Mouse (Mus musculus) limb, embryonic 15.5 days (tissue): ENCODE results near the gene Cfap69. TPM values are rescaled to one million over a fixed set of nuclear protein-coding genes. Genes with fewer than 3 reads are reported as not detected.

Experiments used
- ATAC-seq: fragments of 200-750 bp; cut with Nextera tagmentation; 2 replicates; pipeline ENCODE4 v1.8.0; 2017; ENCODE audit warnings: low read depth, moderate TSS enrichment; ENCODE audit not compliant: insufficient number of reproducible peaks, low FRiP score, low TSS enrichment
- H3K27ac ChIP-seq: fragments of 300-500 bp; sonication (generic); 2 replicates; pipeline ENCODE4 v1.5.1; 2015; ENCODE audit warnings: moderate library complexity, mild to moderate bottlenecking, inconsistent platforms
- H3K27me3 ChIP-seq: fragments of 300-500 bp; sonication (generic); 2 replicates; pipeline ENCODE4 v1.6.1; 2015; ENCODE audit warnings: inconsistent platforms
- H3K36me3 ChIP-seq: fragments of 300-500 bp; sonication (generic); 2 replicates; pipeline ENCODE4 v1.6.1; 2015; ENCODE audit warnings: inconsistent platforms
- H3K4me1 ChIP-seq: fragments of 300-500 bp; sonication (generic); 2 replicates; pipeline ENCODE4 v1.6.1; 2015; ENCODE audit warnings: inconsistent platforms
- H3K4me2 ChIP-seq: fragments of 300-500 bp; sonication (generic); 2 replicates; pipeline ENCODE4 v1.6.1; 2015; ENCODE audit warnings: mild to moderate bottlenecking, inconsistent platforms
- H3K4me3 ChIP-seq: fragments of 300-500 bp; sonication (generic); 2 replicates; pipeline ENCODE4 v1.5.1; 2015; ENCODE audit warnings: mild to moderate bottlenecking, inconsistent platforms
- H3K9ac ChIP-seq: fragments of 300-500 bp; sonication (generic); 2 replicates; pipeline ENCODE4 v1.6.1; 2015; ENCODE audit warnings: inconsistent platforms
- H3K9me3 ChIP-seq: fragments of 300-500 bp; sonication (generic); 2 replicates; pipeline ENCODE4 v1.6.1; 2016; ENCODE audit warnings: inconsistent platforms
- WGBS: fragments of 180-500 bp; shearing (Covaris S2); methylation state at CpG from one replicate; pipeline ENCODE4 v1.1.7; 2015; 5-methylcytosine and 5-hydroxymethylcytosine counted together
- polyA plus RNA-seq: library from polyadenylated mRNA; unstranded; fragments of >200 nt; fragmentation: Nextera tagmentation; extraction: Ambion mirVana; gene quantifications from 2 replicates; pipeline ENCODE4 v1.2.1, GENCODE M21; 2015

The Cfap69 gene
- polyA plus RNA-seq = 1.9 and 2.1 TPM in 2 replicates

GRCm38 (mm10) chr5:5663655-5664370 lies at the start of gene Cfap69:
TSS of gene Cfap69 (minus strand) at chr5:5664239.
- WGBS = under 1% methylated on average over 47 of the region's 48 CpGs
- Histone ChIP-seq H3K36me3 (no peaks in the 10 kb centered on the region), H3K4me2 (peak within 1 kb of the TSS; percentile 97), H3K4me3 (peak within 1 kb of the TSS; percentile 72), H3K4me1 (no peaks in the 10 kb centered on the region; the same call in 1 of the 2 replicates), H3K9me3 (no peaks in the 10 kb centered on the region), H3K27ac (no peak within 1 kb of the TSS), H3K27me3 (0 out of 2 replicates have a peak, but pooled peaks cover 2% of the 10 kb centered on the region), H3K9ac (peak within 1 kb of the TSS; percentile 58)
- peak; percentile 90 for ATAC-seq

GRCm38 (mm10) chr5:5711032-5711431 lies 47.0 kb upstream of the Cfap69 start:
- H3K4me3 ChIP-seq = no peak overlapping the region
- no peaks in the 10 kb centered on the region for H3K36me3 ChIP-seq
- H3K9ac ChIP-seq = no peak overlapping the region
- H3K4me2 ChIP-seq = no peak overlapping the region
- no peaks in the 10 kb centered on the region for H3K9me3 ChIP-seq
- ATAC-seq = no peak
- no peaks in the 10 kb centered on the region for H3K27me3 ChIP-seq
- 72% methylated on average over 4 of the region's 4 CpGs for WGBS
- peaks cover 6% of the 10 kb centered on the region; the same call in 1 of the 2 replicates for H3K4me1 ChIP-seq
- no peak overlapping the region for H3K27ac ChIP-seq

GRCm38 (mm10) chr5:5707341-5708278 lies 43.6 kb upstream of the Cfap69 start:
- Histone ChIP-seq H3K4me1 (peaks cover 6% of the 10 kb centered on the region; the same call in 1 of the 2 replicates), H3K27ac (no peak overlapping the region), H3K36me3 (no peaks in the 10 kb centered on the region), H3K27me3 (no peaks in the 10 kb centered on the region), H3K4me3 (peak overlapping the region; percentile 16), H3K4me2 (peak overlapping the region; percentile 22), H3K9ac (no peak overlapping the region), H3K9me3 (no peaks in the 10 kb centered on the region)
- 26% methylated on average over 13 of the region's 13 CpGs for WGBS
- no peak for ATAC-seq

GRCm38 (mm10) chr5:5705019-5705418 lies 41.0 kb upstream of the Cfap69 start:
- H3K4me1 ChIP-seq = peaks cover 6% of the 10 kb centered on the region; the same call in 1 of the 2 replicates
- no peaks in the 10 kb centered on the region for H3K9me3 ChIP-seq
- no peak overlapping the region for H3K27ac ChIP-seq
- WGBS = 26% methylated on average over 2 of the region's 2 CpGs
- no peak overlapping the region for H3K9ac ChIP-seq
- H3K27me3 ChIP-seq = no peaks in the 10 kb centered on the region
- no peak overlapping the region for H3K4me3 ChIP-seq
- ATAC-seq = no peak
- no peak overlapping the region for H3K4me2 ChIP-seq
- H3K36me3 ChIP-seq = no peaks in the 10 kb centered on the region

GRCm38 (mm10) chr5:5700386-5700785 lies 36.3 kb upstream of the Cfap69 start:
- H3K36me3 ChIP-seq = no peaks in the 10 kb centered on the region
- H3K4me1 ChIP-seq = no peaks in the 10 kb centered on the region
- H3K4me3 ChIP-seq = no peak overlapping the region
- no peak overlapping the region for H3K27ac ChIP-seq
- H3K4me2 ChIP-seq = no peak overlapping the region
- no peaks in the 10 kb centered on the region for H3K9me3 ChIP-seq
- 74% methylated on average over 2 of the region's 2 CpGs for WGBS
- no peaks in the 10 kb centered on the region for H3K27me3 ChIP-seq
- H3K9ac ChIP-seq = no peak overlapping the region
- no peak for ATAC-seq

- no peak overlapping the region for H3K9ac ChIP-seq
- no peaks in the 10 kb centered on the region for H3K4me1 ChIP-seq
- H3K4me2 ChIP-seq = no peak overlapping the region
- no peak overlapping the region for H3K4me3 ChIP-seq
- H3K9me3 ChIP-seq = no peaks in the 10 kb centered on the region
- 70% methylated on average over 3 of the region's 3 CpGs for WGBS
- H3K27me3 ChIP-seq = no peaks in the 10 kb centered on the region
- no peak overlapping the region for H3K27ac ChIP-seq
- no peak for ATAC-seq
- H3K36me3 ChIP-seq = no peaks in the 10 kb centered on the region
Observed at GRCm38 (mm10) chr5:5698830-5699229, 34.8 kb upstream of the Cfap69 start.

- Histone ChIP-seq H3K36me3 (no peaks in the 10 kb centered on the region), H3K4me3 (no peak overlapping the region), H3K4me2 (no peak overlapping the region), H3K27ac (no peak overlapping the region), H3K9ac (no peak overlapping the region), H3K4me1 (peaks cover 4% of the 10 kb centered on the region; the same call in 1 of the 2 replicates), H3K9me3 (no peaks in the 10 kb centered on the region), H3K27me3 (no peaks in the 10 kb centered on the region)
- 82% methylated on average over 5 of the region's 5 CpGs for WGBS
- ATAC-seq = no peak
Observed at GRCm38 (mm10) chr5:5695401-5695942, 31.4 kb upstream of the Cfap69 start.

- Histone ChIP-seq H3K4me3 (peak within 1 kb of the TSS; percentile 79), H3K4me1 (peaks cover 4% of the 10 kb centered on the region; the same call in 1 of the 2 replicates), H3K27ac (peak within 1 kb of the TSS; percentile 50), H3K4me2 (peak within 1 kb of the TSS; percentile 67), H3K36me3 (no peaks in the 10 kb centered on the region), H3K27me3 (no peaks in the 10 kb centered on the region), H3K9ac (peak within 1 kb of the TSS; percentile 61), H3K9me3 (no peaks in the 10 kb centered on the region)
- peak; percentile 87 for ATAC-seq
- 1% methylated on average over 49 of the region's 66 CpGs for WGBS
Observed at GRCm38 (mm10) chr5:5693956-5694653, 30.1 kb upstream of the Cfap69 start, which contains the start of gene Steap2. TSS of gene Steap2 (minus strand) at chr5:5694578.

GRCm38 (mm10) chr5:5693541-5693955 lies 29.5 kb upstream of the Cfap69 start:
- Histone ChIP-seq H3K36me3 (no peaks in the 10 kb centered on the region), H3K4me3 (peak overlapping the region; percentile 79), H3K9me3 (no peaks in the 10 kb centered on the region), H3K27ac (peak overlapping the region; percentile 50), H3K27me3 (no peaks in the 10 kb centered on the region), H3K4me1 (peaks cover 4% of the 10 kb centered on the region; the same call in 1 of the 2 replicates), H3K4me2 (peak overlapping the region; percentile 67), H3K9ac (peak overlapping the region; percentile 61)
- under 1% methylated on average over 26 of the region's 29 CpGs for WGBS
- peak; percentile 66; the same call in 1 of the 2 replicates for ATAC-seq

GRCm38 (mm10) chr5:5692167-5692738 lies 28.2 kb upstream of the Cfap69 start:
- H3K4me1 ChIP-seq = peaks cover 4% of the 10 kb centered on the region; the same call in 1 of the 2 replicates
- no peaks in the 10 kb centered on the region for H3K27me3 ChIP-seq
- H3K4me3 ChIP-seq = no peak overlapping the region
- 45% methylated on average over 4 of the region's 4 CpGs for WGBS
- no peaks in the 10 kb centered on the region for H3K9me3 ChIP-seq
- no peak overlapping the region for H3K9ac ChIP-seq
- H3K4me2 ChIP-seq = no peak overlapping the region
- H3K27ac ChIP-seq = no peak overlapping the region
- no peaks in the 10 kb centered on the region for H3K36me3 ChIP-seq
- no peak for ATAC-seq
